Mouse (Mus musculus): ENCODE measurements around the gene Slc31a1.

DNA sequence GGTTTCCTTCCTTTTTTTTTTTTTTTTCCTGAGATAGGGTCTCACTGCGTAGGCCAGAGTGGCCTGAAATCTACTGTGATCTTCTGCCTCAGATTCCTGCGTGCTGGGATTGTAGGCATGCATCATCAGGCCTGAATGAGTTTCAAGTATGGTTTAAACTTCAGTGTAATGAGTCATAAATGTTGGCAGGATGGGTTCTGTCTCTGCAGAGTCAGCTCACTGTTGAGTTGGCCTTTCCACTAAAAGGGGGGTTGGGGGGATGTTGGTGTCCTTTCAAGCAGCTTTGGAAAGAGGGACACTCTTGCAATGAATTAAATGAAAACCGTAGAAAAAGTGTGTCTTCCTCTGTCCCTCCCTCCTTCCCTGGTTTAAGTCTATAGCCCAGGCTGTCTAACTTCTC lies 38.4 kb downstream of the Slc31a1 start:
- TF ChIP-seq POLR2A (IDR thresholded peaks at IDR 0.05; ENCODE audit: control insufficient read depth in 1 of 2, insufficient read depth in 1 of 2, low read depth in 1 of 2, low read length in 2 of 2, poor library complexity in 1 of 2) (no peak), EP300 (IDR thresholded peaks at IDR 0.05; ENCODE audit: low read depth in 1 of 2, low read length in 2 of 2) (no peak), CHD1 (IDR thresholded peaks at IDR 0.05; ENCODE audit: low read depth, low read length) (no peak), CTCF (IDR thresholded peaks at IDR 0.05 in 2 of 3, conservative IDR thresholded peaks at IDR 0.05 in 1 of 3; ENCODE audit: control insufficient read depth in 1 of 3, insufficient read depth in 1 of 3, low read depth in 2 of 3, low read length in 3 of 3, poor library complexity in 1 of 3, severe bottlenecking in 1 of 3) (no peak), MAZ (IDR thresholded peaks at IDR 0.05; ENCODE audit: low read depth, low read length) (no peak), BHLHE40 (IDR thresholded peaks at IDR 0.05; ENCODE audit: borderline replicate concordance, low read depth, low read length) (no peak), NELFE (IDR thresholded peaks at IDR 0.05; ENCODE audit: low read depth, low read length) (no peak), TAL1 (IDR thresholded peaks at IDR 0.05; ENCODE audit: low read length) (no peak), CHD2 (IDR thresholded peaks at IDR 0.05; ENCODE audit: low read length) (no peak), JUND (IDR thresholded peaks at IDR 0.05; ENCODE audit: low read depth, low read length) (no peak), RAD21 (IDR thresholded peaks at IDR 0.05; ENCODE audit: low read depth, low read length) (no peak), ETS1 (IDR thresholded peaks at IDR 0.05; ENCODE audit: low read depth, low read length) (no peak), RCOR1 (IDR thresholded peaks at IDR 0.05; ENCODE audit: low read depth, low read length) (no peak)
